Mouse (Mus musculus): ENCODE data around the gene Klhdc8b.

Gene Klhdc8b

DNA sequence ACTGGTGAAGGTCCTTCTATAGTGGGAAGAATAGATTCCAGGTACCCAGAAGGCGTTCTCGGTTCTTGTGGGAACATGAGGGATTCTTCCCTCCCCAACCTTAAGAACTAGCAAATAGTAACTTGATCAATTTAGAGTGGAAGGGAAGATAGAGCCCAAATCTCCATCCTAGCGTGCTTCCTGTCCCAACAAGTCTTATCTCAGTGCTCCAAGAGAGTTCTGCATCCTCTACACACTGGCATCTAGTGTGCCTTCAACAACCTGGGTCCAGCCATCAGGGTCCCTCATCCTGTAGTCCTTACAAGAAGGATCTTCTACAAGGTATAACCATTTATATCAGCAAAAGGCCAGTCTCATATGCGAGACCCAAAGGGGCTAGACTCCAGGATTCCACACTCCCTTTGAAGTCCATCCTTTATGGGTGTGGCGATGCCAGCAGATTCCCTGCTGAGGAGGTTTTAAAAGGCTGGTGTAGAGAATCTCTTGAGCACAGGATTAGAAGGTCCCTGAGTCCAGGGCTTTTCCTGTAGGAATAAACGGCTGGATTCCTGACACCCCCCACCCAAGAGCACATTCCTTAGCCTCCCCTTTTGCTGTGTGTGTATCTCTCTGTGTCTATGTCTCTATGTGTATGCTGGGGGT is 9.7 kb downstream of the Klhdc8b start:
- DNase-seq (ENCODE audit: low spot score): no peak

DNA sequence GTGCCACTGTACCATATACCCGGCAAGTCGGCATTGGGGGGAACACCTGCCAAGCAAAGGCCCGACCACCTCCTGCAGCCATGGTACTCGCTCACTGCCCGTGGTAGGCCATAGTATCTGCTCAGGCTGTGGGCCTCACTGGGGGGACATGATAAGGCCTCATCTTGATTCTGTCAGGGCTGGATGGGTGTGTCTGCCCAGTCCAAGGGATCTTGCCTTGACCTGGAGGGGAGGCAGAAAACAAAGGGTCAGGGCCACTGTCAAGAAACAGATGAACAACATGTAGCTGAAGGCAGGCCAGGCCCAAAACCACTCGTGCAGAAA is 10.2 kb downstream of the Klhdc8b start:
- DNase-seq (ENCODE audit: low spot score): no peak

DNA sequence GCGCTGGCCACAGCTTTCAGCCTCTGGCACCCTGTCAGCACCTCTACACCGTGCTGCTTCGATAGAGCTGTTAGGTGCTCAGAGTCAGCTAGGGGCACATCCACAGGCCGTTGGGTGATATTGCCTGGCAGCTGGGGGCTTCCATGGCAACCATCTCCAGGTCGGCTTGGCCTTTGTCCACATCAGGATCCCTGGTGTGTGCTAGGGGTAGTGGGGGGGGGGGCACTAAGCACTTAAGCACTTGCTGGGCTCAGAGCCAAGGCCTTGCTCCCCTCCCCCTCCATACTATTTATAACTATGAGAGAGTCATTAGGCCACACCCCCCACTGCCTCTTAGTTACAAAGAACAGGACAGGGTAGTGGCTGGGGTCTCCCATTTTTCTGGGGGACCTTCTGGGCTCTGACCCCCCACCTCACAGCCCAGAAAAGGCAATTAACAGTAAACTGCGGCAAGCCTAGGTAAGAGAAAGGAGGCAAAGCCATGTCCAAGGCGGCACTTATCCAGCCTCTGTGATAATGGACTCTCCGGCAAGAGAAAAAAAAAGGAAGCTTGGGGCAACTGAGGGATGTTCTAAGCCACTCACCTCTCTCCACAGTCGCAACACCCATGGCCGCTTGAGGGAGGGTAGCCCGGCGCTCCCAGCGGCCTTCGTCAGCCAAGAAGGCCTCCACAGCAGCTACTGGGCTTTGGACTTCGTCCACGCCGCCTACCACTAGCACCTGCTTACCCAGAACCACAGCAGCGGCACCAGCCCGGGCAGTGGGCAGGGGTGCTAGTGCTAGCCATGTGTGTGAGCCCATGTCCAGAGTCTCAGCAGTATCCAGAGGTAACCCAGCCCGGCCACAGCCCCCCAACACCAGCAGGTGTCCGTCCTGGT is 10.8 kb downstream of the Klhdc8b start:
- no peak for DNase-seq (ENCODE audit: low spot score)

DNA sequence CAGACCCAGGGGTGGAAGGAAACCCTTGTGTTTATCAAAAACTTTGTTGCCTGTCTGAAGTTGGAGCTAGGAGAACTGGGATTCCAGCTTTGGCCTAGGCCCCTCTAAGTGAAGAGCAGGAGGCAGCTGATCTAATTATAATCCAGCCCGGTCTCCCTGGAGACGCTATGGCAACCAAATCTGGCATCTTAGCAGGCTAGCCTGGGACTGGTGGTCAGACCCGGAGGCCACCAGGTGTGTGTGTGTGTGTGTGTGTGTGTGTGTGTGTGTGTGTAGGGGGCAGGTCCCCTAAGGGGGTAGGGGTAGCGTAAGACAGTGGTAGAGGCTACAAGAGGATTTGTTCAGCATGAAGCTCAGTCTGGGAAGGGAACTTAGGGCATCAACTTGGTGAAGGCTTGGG is 11.5 kb downstream of the Klhdc8b start:
- DNase-seq (ENCODE audit: low spot score): no peak

GRCm38 (mm10) chr9:108445125-108445524 is 16.3 kb downstream of the Klhdc8b start:
- no peak for DNase-seq (ENCODE audit: low spot score)

DNA sequence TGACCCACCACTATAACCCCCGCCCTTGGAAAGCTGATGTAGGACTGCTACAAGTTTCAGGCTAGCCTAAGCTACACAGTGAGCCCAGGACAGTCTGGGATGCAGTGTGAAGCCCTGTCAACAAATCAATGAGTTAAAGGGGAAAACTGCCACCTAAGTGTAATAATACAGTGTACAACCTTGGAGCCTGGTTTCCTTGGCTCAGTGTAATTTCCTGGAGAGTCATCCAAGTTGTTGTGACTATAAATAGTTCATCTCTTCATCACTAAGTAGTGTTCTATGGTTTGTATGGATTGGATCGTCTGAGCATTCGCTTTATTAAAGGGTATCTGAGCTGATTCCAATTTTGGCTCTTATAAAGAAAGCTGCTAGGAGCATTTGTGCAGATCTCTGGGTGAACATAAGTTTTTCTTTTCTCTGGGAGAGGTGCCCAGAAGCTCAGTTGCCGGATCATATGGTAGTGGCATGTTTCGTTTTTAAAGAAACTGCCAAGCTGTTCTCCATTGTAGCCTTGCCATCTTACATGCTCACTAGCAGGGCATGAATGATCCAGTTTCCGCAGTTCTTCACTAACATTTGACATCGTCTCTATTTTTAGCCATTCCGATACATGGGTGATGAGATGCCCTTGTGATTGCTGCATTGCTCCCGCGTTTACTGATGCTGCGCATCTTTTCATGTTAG is 20.0 kb downstream of the Klhdc8b start:
- no peak for DNase-seq (ENCODE audit: low spot score)

GRCm38 (mm10) chr9:108440485-108440884 is 20.9 kb downstream of the Klhdc8b start:
- no peak for DNase-seq (ENCODE audit: low spot score)

GRCm38 (mm10) chr9:108439176-108439575 is 22.2 kb downstream of the Klhdc8b start:
- no peak for DNase-seq (ENCODE audit: low spot score)

- DNase-seq (ENCODE audit: low spot score): no peak
Observed at GRCm38 (mm10) chr9:108436182-108436581, 25.2 kb downstream of the Klhdc8b start, which contains the start of gene BC048562. BC048562 (plus strand) TSS chr9:108436482.

GRCm38 (mm10) chr9:108431431-108432067 is 29.8 kb downstream of the Klhdc8b start:
- DNase-seq (ENCODE audit: low spot score): no peak

- no peak for DNase-seq (ENCODE audit: low spot score)
Observed at GRCm38 (mm10) chr9:108428384-108428783, 33.0 kb downstream of the Klhdc8b start, which contains the start of gene Ccdc36. Ccdc36 (minus strand) TSS chr9:108428484.

DNA sequence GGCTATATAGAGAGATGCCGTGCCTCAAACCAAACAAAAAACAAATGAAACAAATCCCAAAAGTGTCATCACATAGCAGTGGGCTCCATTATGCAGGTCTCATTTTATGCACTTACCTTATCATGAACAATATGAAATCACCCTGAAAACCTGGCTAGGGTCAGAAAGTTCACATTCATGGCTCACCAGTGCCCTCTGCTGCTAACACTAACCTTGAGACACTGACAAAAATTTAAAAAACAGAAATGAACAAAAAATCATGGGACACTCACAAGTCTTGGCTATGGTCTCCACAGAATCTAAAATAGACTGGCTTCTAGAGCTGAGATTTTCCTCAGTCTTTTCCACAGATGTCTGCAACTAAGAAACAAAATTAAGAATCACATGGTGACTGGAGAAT is 49.2 kb downstream of the Klhdc8b start:
- DNase-seq (ENCODE audit: low spot score): no peak

GRCm38 (mm10) chr9:108411381-108411942 is 49.9 kb downstream of the Klhdc8b start:
- DNase-seq (ENCODE audit: low spot score): no peak

- no peak for DNase-seq (ENCODE audit: low spot score)
Observed at GRCm38 (mm10) chr9:108409535-108409934, 51.8 kb downstream of the Klhdc8b start.

- DNase-seq (ENCODE audit: low spot score): no peak
Observed at GRCm38 (mm10) chr9:108404451-108404850, 56.9 kb downstream of the Klhdc8b start.

DNA sequence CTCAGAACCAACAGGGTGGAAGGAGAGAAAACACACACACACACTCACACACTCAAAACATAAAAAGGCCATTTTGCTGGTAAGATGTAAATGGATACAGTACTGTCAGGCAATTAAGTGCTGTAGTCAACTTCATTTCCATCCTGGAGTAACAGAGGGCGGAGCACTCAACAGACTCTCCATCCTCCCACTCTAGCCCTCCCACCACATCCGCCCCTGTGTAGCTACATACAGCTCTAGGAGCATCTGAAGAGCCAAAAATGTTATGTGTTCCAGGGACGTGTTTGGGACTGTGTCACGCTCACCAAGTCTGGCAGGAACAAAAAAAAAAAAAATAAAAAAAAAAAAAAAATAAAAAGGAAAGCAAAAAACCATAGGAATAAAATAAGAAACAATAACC is 58.3 kb downstream of the Klhdc8b start:
- DNase-seq (ENCODE audit: low spot score): no peak

GRCm38 (mm10) chr9:108401186-108401960 is 60.0 kb downstream of the Klhdc8b start:
- no peak for DNase-seq (ENCODE audit: low spot score)

DNA sequence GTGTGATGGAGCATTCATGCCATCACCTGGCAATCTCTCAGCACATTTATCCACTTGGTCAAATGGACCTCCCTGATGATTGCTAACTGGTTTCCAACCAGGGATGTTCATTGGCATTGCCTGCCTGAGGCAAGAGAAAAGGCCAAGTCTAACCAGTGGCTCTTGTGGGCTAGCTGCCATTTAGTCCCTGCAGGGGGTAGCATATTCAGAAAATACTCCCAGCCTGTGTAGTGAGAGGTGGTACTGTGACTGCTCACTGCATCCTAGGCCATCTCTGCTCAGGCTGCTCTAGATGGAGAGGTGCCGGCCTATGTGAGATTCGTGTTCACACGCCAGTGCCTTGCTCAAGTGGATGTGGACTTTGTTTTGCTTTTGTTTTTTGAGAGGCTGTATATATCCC is 63.1 kb downstream of the Klhdc8b start:
- no peak for DNase-seq (ENCODE audit: low spot score)

All from spleen, adult 12 weeks (tissue).